Mouse (Mus musculus) cerebellum, adult (tissue): ENCODE data around the gene Ccdc63.
"Not testable (repeated sequence)": the region's sequence is repeated elsewhere in the genome, so short reads cannot be mapped to it uniquely, and the experiment has no call there.

Source experiments
- ATAC-seq: cut with Nextera tagmentation; 2 replicates; pipeline ENCODE4 v1.9.2; 2017; ENCODE audit warnings: mild to moderate bottlenecking, moderate library complexity, mixed read lengths; ENCODE audit not compliant: insufficient number of reproducible peaks, low FRiP score, low TSS enrichment

Gene Ccdc63

DNA sequence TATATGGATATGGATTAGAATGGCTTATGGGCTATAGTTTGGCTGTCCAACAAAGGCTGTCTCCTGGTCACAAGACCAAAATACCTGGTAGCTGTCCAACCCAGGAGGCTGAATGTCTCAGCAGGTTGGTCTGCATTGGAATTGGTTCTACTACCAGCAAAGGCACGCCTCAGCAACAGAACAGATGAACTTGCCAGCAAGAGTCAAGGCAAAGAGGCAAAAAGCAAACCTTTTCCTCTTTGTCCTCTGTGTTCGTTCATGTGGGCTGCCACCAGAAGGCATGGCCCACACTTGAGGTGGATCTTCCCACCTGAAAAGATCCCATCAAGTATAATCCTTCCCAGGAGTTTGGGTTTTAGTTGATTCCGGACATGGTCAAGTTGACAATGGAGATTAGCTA, at the start of gene Ccdc63:
Gene Ccdc63, minus strand, starts transcription at position 101 of the 400 bp plus-strand sequence.
- no peak for ATAC-seq

GRCm38 (mm10) chr5:122189115-122189514, 48.5 kb upstream of the Ccdc63 start:
- no peak for ATAC-seq

DNA sequence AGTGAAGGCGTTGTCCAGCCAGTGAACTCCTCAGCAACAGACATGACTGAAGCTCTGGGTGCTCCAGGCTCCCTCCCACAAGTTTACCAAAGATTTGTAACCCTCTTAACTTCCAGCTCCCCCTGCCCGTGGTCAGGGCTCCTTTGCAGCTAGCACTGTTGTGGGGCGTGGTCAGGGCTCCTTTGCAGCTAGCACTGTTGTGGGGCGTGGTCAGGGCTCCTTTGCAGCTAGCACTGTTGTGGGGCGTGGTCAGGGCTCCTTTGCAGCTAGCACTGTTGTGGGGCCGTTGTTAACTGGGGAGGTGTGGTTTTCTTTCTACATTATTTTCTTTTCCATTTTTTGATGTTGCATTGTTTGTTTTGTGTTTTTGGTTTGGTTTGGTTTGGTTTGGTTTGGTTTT, 44.2 kb upstream of the Ccdc63 start:
- not testable (repeated sequence) for ATAC-seq

GRCm38 (mm10) chr5:122184283-122184806, 43.7 kb upstream of the Ccdc63 start:
- ATAC-seq: no peak

GRCm38 (mm10) chr5:122179665-122180064, 39.0 kb upstream of the Ccdc63 start:
- ATAC-seq: no peak

DNA sequence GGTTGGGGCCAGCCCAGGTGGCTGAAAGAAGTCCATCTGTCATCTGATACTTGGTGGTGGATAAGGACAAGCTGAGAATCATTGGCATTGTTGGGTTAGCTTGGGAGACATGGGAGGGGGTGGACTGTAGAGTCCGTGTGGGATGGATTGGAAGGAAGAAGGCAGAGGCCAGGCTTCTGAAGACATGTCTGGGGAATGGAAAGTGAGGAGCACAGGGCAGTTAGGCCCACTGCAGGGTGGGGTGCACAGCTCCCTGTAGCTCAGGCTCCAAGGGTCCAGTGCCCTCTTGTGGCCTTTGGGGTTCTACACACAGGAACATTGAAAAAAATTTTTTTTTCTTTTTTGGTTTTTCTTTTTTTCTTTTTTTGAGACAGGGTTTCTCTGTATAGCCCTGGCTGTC, 35.8 kb upstream of the Ccdc63 start:
- ATAC-seq: peak; percentile 72; the same call in 1 of the 2 replicates

DNA sequence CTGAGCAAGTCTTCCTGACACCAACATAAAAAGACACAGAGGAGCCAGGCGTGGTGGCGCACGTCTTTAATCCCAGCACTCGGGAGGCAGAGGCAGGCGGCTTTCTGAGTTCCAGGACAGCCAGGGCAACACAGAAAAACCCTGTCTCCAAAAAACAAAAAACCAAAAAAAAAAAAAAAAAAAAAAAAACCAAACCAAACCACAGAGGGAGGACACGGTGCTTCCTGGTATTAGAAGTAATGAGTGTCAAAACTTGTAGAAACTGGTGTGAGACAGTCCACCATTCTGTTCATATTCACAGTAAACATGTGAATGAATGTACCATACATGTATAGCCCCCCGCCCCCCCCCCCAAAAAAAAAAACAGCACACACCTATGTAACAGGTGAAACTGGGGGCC, 35.3 kb upstream of the Ccdc63 start:
- no peak for ATAC-seq

- ATAC-seq: no peak
Observed at GRCm38 (mm10) chr5:122175402-122175801, 34.8 kb upstream of the Ccdc63 start.

- no peak for ATAC-seq
Observed at GRCm38 (mm10) chr5:122171058-122171457, 30.4 kb upstream of the Ccdc63 start.

DNA sequence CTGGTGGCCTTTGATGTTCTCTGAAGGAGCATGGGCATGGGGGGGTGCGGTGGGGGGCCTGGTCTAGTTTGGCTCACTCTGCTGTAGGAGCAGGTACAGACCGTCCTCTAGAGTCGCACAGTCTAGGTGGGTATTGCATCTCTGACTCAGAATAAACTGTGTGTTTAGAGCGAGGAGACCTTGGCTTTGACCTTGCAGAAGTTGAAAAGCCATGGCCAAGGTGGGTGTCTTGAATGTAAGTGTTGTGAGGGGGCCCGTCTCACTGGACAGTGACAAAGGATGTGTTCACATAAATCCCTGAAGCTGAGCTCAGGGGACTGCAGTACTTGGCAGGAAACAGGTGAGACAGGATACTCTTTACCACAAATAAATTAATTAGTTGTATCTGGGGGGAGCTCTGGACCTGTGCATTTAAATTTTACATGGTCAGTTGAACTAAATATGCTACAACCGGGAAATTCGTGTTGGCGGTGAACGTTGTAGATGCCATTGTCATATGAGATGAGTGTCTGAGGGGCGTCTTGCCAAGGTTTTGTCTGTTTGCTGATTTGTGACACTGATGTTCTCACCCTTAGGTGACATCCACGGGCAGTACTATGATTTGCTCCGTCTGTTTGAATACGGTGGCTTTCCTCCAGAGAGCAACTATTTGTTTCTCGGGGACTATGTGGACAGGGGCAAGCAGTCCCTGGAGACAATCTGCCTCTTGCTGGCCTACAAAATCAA, 27.9 kb upstream of the Ccdc63 start:
- no peak for ATAC-seq

DNA sequence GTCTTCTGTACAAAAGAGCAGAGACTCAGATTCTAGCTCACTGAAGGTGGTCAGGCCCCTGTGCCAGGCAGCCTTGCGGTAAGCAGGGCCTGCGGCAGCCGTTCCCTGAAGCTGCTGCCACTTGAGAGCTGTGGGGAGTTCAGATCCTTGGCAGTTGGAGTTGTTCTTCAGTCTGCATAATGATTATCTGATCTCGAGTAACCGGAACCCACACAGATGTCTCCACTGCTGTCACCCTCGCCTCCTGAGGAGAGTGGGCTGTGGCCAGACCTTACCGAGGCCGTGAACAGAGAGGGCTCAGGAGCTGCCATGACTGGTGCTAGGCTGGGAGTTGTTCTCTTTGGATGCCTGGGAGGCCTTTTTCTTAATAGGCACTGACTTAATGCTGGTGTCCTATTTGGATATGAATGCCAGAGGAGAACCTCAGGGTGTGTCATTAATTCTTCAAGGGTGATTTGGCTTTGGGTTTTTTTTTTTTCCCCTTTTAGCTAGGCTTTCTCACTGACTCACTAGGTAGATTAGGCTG, 26.1 kb upstream of the Ccdc63 start:
- ATAC-seq: 0 out of 2 replicates have a peak, but pooled peaks have one; percentile 45

GRCm38 (mm10) chr5:122165233-122165915, 24.8 kb upstream of the Ccdc63 start:
- no peak for ATAC-seq

- no peak for ATAC-seq
Observed at GRCm38 (mm10) chr5:122164011-122164410, 23.4 kb upstream of the Ccdc63 start.

DNA sequence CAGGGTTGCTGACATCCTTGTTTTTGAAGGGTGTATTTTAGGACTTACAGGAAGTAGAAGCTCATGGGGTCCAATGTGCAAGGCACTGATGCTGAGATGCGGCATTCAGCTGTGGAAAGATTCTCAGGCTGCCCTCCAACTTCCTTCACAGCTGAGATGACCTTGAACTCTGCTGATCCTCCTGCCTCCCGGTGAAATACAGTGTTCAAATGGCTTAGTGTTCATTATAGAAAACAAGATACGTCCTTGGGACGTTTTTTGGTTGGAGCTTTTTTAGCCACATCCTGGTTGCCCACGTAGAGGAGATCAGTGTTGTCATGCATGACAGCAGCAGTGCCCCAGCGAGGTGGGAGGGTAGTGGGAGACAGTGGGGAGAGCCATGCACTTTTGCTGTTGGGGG, 22.6 kb upstream of the Ccdc63 start:
- ATAC-seq: no peak

DNA sequence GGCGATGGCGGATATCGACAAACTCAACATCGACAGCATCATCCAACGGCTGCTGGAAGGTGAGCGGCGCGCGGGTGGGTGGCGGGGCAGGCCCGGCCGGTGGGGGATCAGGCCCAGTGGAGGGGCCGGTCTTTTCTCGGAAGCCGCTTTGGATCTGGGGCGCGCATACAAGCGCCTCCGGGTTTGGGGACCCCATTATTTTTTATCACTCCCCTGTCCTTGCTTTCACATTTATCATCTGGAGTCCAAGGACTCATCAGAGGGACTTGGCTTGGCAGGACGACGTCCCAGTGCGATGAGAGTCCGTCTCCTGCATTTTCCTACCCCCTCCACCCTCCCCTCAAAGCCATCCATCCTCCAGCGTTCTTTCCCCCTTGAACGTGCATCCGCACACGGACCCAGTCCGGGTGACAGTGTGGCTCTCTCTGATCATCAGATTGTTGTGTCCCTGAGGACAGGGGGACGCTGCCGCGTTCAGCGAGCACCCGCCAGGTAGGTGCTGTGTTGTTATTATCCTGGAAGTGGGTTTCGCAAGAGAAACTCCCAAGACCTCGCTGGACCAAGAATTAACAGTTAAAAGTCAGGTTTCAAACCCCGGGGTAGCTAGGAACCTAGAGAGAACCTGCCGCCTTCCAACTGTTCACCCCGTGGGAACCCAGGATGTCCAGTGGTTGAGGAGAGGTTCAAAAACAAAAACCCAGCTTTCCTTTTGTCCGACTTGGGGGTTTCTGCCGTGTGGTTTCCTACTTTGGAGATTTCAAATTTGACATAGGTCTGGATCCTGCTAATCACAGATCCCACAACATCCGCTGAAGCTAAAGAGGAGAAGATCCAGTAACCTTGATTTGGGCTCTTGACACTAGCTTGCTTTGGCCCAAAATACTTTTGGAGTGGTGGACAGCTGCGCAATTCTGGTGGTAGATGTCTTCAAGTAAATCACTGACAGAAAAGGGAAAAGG, 18.2 kb upstream of the Ccdc63 start:
- no peak; the same call in 1 of the 2 replicates for ATAC-seq

GRCm38 (mm10) chr5:122157827-122158381, 17.3 kb upstream of the Ccdc63 start, which contains the start of gene Ppp1cc:
Gene Ppp1cc, plus strand, starts transcription at chr5:122158278.
- ATAC-seq: peak; percentile 89; the same call in 1 of the 2 replicates

GRCm38 (mm10) chr5:122156486-122156885, 15.9 kb upstream of the Ccdc63 start:
- ATAC-seq: no peak

DNA sequence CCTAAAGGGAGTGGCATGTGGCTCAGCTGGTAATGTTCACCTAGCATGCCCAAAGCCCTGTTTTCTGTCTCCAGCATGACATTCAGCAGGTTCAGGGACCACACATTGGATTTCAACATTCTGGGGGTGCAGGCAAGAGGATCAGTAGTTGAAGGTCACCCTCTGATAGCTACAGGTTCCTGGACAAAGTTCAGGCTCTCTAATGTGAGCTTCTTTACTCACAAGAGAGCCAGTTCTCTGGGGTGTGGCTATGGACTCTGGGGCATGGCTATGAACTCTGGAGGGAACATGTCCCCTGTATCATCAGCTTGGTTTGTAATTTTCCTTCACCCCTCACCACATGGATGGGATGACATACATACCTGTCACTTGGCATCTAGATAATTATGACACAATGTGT, 15.0 kb upstream of the Ccdc63 start:
- no peak for ATAC-seq

DNA sequence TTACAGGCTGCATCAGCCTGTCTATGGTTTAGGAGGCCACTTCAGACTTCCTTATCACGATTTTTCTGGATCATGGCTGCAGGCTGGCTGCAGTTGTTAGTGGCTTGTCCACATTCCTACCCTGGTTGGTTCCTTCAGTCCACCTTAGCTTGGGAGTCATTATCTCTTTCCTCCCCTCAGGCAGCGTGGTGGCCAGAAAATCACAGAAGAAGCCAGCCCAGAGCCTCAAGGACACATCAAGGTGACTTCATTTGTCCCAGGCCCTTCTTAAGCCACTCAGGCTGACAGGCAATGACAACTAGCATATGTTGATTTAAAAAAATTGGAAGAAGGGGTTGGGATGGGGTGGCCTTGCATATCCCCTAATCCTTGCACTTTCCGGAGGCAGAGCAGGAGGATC, 14.2 kb upstream of the Ccdc63 start:
- no peak for ATAC-seq

GRCm38 (mm10) chr5:122154006-122154405, 13.4 kb upstream of the Ccdc63 start:
- no peak for ATAC-seq
